Mouse (Mus musculus) heart, embryonic 15.5 days (tissue): ENCODE data around the gene Aatf. TPM values are rescaled to one million over a fixed set of nuclear protein-coding genes. Genes with fewer than 3 reads are reported as not detected.
A peak's percentile ranks its signal among the peaks of the same experiment; 100 is the strongest.

Source experiments
- ATAC-seq: fragments of 200-750 bp; cut with Nextera tagmentation; replicated peaks from 2 replicates; pipeline ENCODE4 v1.8.0; 2017; ENCODE audit warnings: low read depth, moderate TSS enrichment; ENCODE audit not compliant: insufficient number of reproducible peaks, insufficient read depth, low FRiP score
- H3K27ac ChIP-seq: fragments of 300-500 bp; sonication (generic); 2 replicates; pipeline ENCODE4 v1.5.1; 2015; ENCODE audit warnings: mild to moderate bottlenecking, inconsistent platforms
- H3K27me3 ChIP-seq: fragments of 300-500 bp; sonication (generic); 2 replicates; pipeline ENCODE4 v1.6.1; 2015; ENCODE audit warnings: inconsistent platforms
- H3K36me3 ChIP-seq: fragments of 300-500 bp; sonication (generic); 2 replicates; pipeline ENCODE4 v1.6.1; 2015; ENCODE audit warnings: mild to moderate bottlenecking, inconsistent platforms
- H3K4me1 ChIP-seq: fragments of 300-500 bp; sonication (generic); replicated peaks from 2 replicates; pipeline ENCODE4 v1.6.1; 2015; ENCODE audit warnings: inconsistent platforms
- H3K4me2 ChIP-seq: fragments of 300-500 bp; sonication (generic); 2 replicates; pipeline ENCODE4 v1.6.1; 2015; ENCODE audit warnings: inconsistent platforms, mild to moderate bottlenecking, moderate library complexity
- H3K4me3 ChIP-seq: fragments of 300-500 bp; sonication (generic); 2 replicates; pipeline ENCODE4 v1.5.1; 2015; ENCODE audit warnings: mild to moderate bottlenecking, inconsistent platforms
- H3K9ac ChIP-seq: fragments of 300-500 bp; sonication (generic); 2 replicates; pipeline ENCODE4 v1.6.1; 2015; ENCODE audit warnings: mild to moderate bottlenecking, inconsistent platforms
- H3K9me3 ChIP-seq: fragments of 300-500 bp; sonication (generic); replicated peaks from 2 replicates; pipeline ENCODE4 v1.6.1; 2016; ENCODE audit warnings: inconsistent platforms
- WGBS: fragments of 180-500 bp; shearing (Covaris S2); methylation state at CpG from one replicate; pipeline ENCODE4 v1.1.7; 2015; ENCODE audit warnings: mixed read lengths; 5-methylcytosine and 5-hydroxymethylcytosine counted together
- polyA plus RNA-seq: library from polyadenylated mRNA; unstranded; fragments of >200 nt; fragmentation: Nextera tagmentation; extraction: Ambion mirVana; gene quantifications from 2 replicates; pipeline ENCODE4 v1.2.1, GENCODE M21; 2015

Gene Aatf
- polyA plus RNA-seq, 1 experiment from 2014 or later, result 26.2 TPM

- no peak overlapping the region for H3K9ac ChIP-seq
- no peaks in the 10 kb centered on the region for H3K9me3 ChIP-seq
- ATAC-seq, result no peak
- no peak overlapping the region for H3K4me3 ChIP-seq
- WGBS, result 5% methylated on average over 29 of the region's 29 CpGs
- H3K36me3 ChIP-seq, result no peaks in the 10 kb centered on the region
- no peak overlapping the region for H3K4me2 ChIP-seq
- peaks cover 100% of the 10 kb centered on the region for H3K27me3 ChIP-seq
- H3K4me1 ChIP-seq, result peaks cover 49% of the 10 kb centered on the region
- no peak overlapping the region for H3K27ac ChIP-seq
These were observed 13.9 kb upstream of the Aatf start for GRCm38 (mm10) chr11:84526976-84527860.

- no peak overlapping the region for H3K27ac ChIP-seq
These were observed 13.1 kb upstream of the Aatf start for GRCm38 (mm10) chr11:84526451-84526850.

GRCm38 (mm10) chr11:84525421-84526274 is 12.3 kb upstream of the Aatf start, which contains the start of gene Lhx1:
Lhx1 (minus strand) TSS chr11:84525535.
- H3K4me3 ChIP-seq, result peak within 1 kb of the TSS; percentile 54
- no peak for ATAC-seq
- no peak within 1 kb of the TSS for H3K27ac ChIP-seq
- peaks cover 100% of the 10 kb centered on the region for H3K27me3 ChIP-seq
- no peaks in the 10 kb centered on the region for H3K36me3 ChIP-seq
- H3K9me3 ChIP-seq, result no peaks in the 10 kb centered on the region
- peaks cover 49% of the 10 kb centered on the region for H3K4me1 ChIP-seq
- WGBS, result under 1% methylated on average over 64 of the region's 64 CpGs
- no peak within 1 kb of the TSS for H3K9ac ChIP-seq
- peak within 1 kb of the TSS; percentile 91 for H3K4me2 ChIP-seq

More at GRCm38 (mm10) chr11:84526451-84526850, 13.1 kb upstream of the Aatf start:
- no peak for ATAC-seq
- H3K4me2 ChIP-seq, result peak overlapping the region; percentile 91
- no peaks in the 10 kb centered on the region for H3K9me3 ChIP-seq
- H3K36me3 ChIP-seq, result no peaks in the 10 kb centered on the region
- peaks cover 100% of the 10 kb centered on the region for H3K27me3 ChIP-seq
- peaks cover 49% of the 10 kb centered on the region for H3K4me1 ChIP-seq
- peak overlapping the region; percentile 54 for H3K4me3 ChIP-seq
- H3K9ac ChIP-seq, result no peak overlapping the region
- WGBS, result 0% methylated on average over 10 of the region's 10 CpGs

GRCm38 (mm10) chr11:84524511-84525270 is 11.4 kb upstream of the Aatf start:
- no peaks in the 10 kb centered on the region for H3K36me3 ChIP-seq
- no peak for ATAC-seq
- no peak overlapping the region for H3K9ac ChIP-seq
- H3K9me3 ChIP-seq, result no peaks in the 10 kb centered on the region
- WGBS, result under 1% methylated on average over 48 of the region's 48 CpGs
- no peak overlapping the region for H3K27ac ChIP-seq
- H3K27me3 ChIP-seq, result peaks cover 100% of the 10 kb centered on the region
- peak overlapping the region; percentile 91 for H3K4me2 ChIP-seq
- peak overlapping the region; percentile 54 for H3K4me3 ChIP-seq
- H3K4me1 ChIP-seq, result peaks cover 43% of the 10 kb centered on the region

GRCm38 (mm10) chr11:84523841-84524510 is 10.7 kb upstream of the Aatf start:
- Histone ChIP-seq H3K4me3 (peak overlapping the region; percentile 54; the same call in 1 of the 2 replicates), H3K36me3 (no peaks in the 10 kb centered on the region), H3K27ac (no peak overlapping the region), H3K9ac (no peak overlapping the region), H3K27me3 (peaks cover 100% of the 10 kb centered on the region), H3K4me2 (peak overlapping the region; percentile 91; the same call in 1 of the 2 replicates), H3K4me1 (peaks cover 36% of the 10 kb centered on the region), H3K9me3 (no peaks in the 10 kb centered on the region)
- no peak for ATAC-seq
- WGBS, result under 1% methylated on average over 35 of the region's 35 CpGs

GRCm38 (mm10) chr11:84523321-84523831 is 10.1 kb upstream of the Aatf start:
- peaks cover 100% of the 10 kb centered on the region for H3K27me3 ChIP-seq
- no peak overlapping the region for H3K4me3 ChIP-seq
- 0 out of 2 replicates have a peak overlapping the region, but pooled peaks have one; percentile 91 for H3K4me2 ChIP-seq
- H3K9me3 ChIP-seq, result no peaks in the 10 kb centered on the region
- 2% methylated on average over 16 of the region's 16 CpGs for WGBS
- H3K27ac ChIP-seq, result no peak overlapping the region
- no peak for ATAC-seq
- H3K9ac ChIP-seq, result no peak overlapping the region
- H3K4me1 ChIP-seq, result peaks cover 34% of the 10 kb centered on the region
- no peaks in the 10 kb centered on the region for H3K36me3 ChIP-seq

GRCm38 (mm10) chr11:84522577-84523320 is 9.4 kb upstream of the Aatf start:
- Histone ChIP-seq H3K9me3 (no peaks in the 10 kb centered on the region), H3K4me3 (peak overlapping the region; percentile 34), H3K4me1 (peaks cover 34% of the 10 kb centered on the region), H3K9ac (no peak overlapping the region), H3K27me3 (peaks cover 97% of the 10 kb centered on the region), H3K4me2 (peak overlapping the region; percentile 51), H3K27ac (no peak overlapping the region), H3K36me3 (no peaks in the 10 kb centered on the region)
- no peak for ATAC-seq
- 1% methylated on average over 40 of the region's 40 CpGs for WGBS

GRCm38 (mm10) chr11:84521751-84522299 is 8.5 kb upstream of the Aatf start:
- no peaks in the 10 kb centered on the region for H3K9me3 ChIP-seq
- H3K4me3 ChIP-seq, result no peak overlapping the region
- H3K4me2 ChIP-seq, result no peak overlapping the region
- ATAC-seq, result no peak
- H3K27me3 ChIP-seq, result peaks cover 97% of the 10 kb centered on the region
- WGBS, result 19% methylated on average over 24 of the region's 24 CpGs
- H3K9ac ChIP-seq, result no peak overlapping the region
- peaks cover 34% of the 10 kb centered on the region for H3K4me1 ChIP-seq
- H3K36me3 ChIP-seq, result no peaks in the 10 kb centered on the region
- no peak overlapping the region for H3K27ac ChIP-seq

GRCm38 (mm10) chr11:84521071-84521390 is 7.7 kb upstream of the Aatf start:
- H3K27ac ChIP-seq, result no peak overlapping the region
- H3K36me3 ChIP-seq, result no peaks in the 10 kb centered on the region
- H3K9ac ChIP-seq, result no peak overlapping the region
- no peak for ATAC-seq
- H3K27me3 ChIP-seq, result peaks cover 97% of the 10 kb centered on the region
- H3K4me3 ChIP-seq, result no peak overlapping the region
- H3K9me3 ChIP-seq, result no peaks in the 10 kb centered on the region
- peaks cover 31% of the 10 kb centered on the region for H3K4me1 ChIP-seq
- 38% methylated on average over 3 of the region's 3 CpGs for WGBS
- no peak overlapping the region for H3K4me2 ChIP-seq
